Mouse (Mus musculus): ENCODE data around the gene Rasa4. TPM values are rescaled to one million over a fixed set of nuclear protein-coding genes. Genes with fewer than 3 reads are reported as not detected.

The Rasa4 gene
- total and polyA plus RNA-seq, 3 experiments: 3.8 to 8.1 (median 4.7) TPM

DNA sequence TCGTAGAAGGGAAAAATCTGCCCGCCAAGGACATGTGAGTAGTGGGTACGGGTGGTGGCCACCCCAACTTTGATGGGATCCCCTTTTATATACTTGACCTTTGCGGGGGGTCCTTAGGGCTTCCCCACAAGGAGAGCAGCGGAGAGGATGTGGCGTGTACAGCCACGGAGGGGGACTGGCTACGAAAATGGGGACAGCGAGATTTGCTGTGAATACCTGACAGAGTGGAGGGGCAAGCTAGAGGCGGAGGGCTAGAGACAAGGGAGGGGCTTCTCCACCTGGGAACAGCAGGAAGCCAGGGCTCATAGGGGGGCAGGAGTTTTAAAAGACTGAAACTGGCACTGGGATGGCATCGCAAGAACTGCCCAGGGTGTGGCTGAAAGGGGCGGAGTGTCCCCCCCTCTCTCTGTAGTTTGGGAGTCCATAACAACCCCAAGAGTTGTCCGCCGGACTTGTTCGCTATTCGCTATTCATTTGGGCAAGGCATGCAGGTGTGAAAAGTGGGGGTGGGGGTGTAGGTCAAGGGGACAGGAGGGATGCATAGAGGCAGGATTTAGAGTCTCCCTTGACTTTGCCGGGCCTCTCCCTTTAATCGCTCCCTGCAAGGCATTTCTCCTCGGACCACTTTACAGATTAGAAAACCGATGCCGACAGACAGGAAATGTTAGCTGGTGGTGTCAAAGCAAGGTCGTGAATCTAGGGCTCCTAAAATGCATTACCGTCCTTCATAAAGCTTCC is 597 bp downstream of the Rasa4 start:
- Histone ChIP-seq H3K79me2 (replicated peaks; ENCODE audit: control insufficient read depth, insufficient read depth, low read length) (no peaks in the 10 kb centered on the region), H3K36me3 (ENCODE audit: control insufficient read depth, insufficient read depth, low read length) (no peaks in the 10 kb centered on the region), H3K4me3 (peak overlapping the region; percentile 89), H3K27ac (peak overlapping the region; percentile 60), H3K4me1 (ENCODE audit: control insufficient read depth, insufficient read depth, low read length) (peaks cover 4% of the 10 kb centered on the region), H3K9ac (ENCODE audit: low read depth, low read length) (peak overlapping the region; percentile 81), H3K27me3 (ENCODE audit: control insufficient read depth, insufficient read depth, low read length) (no peaks in the 10 kb centered on the region)
- no peak for TF ChIP-seq POLR2A (IDR thresholded peaks at IDR 0.05; ENCODE audit: insufficient read depth, low read depth, low read length)
- no peak for TF ChIP-seq EP300 (IDR thresholded peaks at IDR 0.05; ENCODE audit: insufficient read depth, low read depth, low read length)
- TF ChIP-seq CTCF (IDR thresholded peaks at IDR 0.05): no peak
- intact Hi-C loops (cut with DNase I): loop anchor here (2.0 kb wide), 1 partner anchor 32 kb away; the partner anchor contains the start of gene Polr2j
- DNase-seq: peak; percentile 31 to 46
- 4% methylated on average over 23 of the region's 23 CpGs for WGBS

DNA sequence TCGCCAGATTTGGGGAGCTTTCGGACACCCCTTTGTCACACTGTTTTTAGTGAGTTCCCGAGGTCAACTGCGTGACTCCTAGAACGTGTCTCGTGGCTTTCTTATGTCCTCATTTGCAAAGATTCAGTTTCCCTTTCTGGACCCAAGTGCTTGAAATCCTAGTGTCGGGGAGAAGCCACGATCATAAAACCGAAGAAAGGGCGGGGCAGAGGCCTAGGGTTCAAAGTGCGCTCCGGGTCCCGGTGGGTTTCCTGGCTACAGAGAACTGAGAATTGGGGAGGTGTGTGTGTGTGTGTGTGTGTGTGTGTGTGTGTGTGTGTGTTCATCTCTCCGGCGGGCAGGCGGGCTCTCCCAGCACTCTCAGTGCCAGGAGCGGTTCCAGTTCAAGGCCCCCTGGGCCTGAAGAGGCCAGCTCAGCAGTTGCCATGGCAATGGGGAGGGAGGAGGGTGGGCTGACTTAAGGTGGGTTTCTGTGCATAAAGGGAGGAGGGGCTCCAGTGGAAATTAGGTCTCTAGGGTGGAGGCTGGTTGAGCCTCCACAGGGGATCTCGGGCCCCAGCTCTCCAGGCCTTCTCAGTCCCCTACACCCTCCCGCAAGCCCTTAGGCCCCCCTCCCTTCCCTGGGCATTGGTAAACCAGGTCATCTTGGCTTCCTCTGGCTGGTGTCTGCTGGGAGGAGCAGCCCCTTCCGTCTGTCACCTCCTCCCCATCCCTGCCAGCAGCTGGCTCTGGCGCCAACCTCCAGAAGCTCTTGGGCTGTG is 1.4 kb downstream of the Rasa4 start:
- WGBS: 35% methylated on average over 21 of the region's 21 CpGs
- Histone ChIP-seq H3K27me3 (ENCODE audit: control insufficient read depth, insufficient read depth, low read length) (no peaks in the 10 kb centered on the region), H3K4me1 (ENCODE audit: control insufficient read depth, insufficient read depth, low read length) (peaks cover 4% of the 10 kb centered on the region), H3K79me2 (replicated peaks; ENCODE audit: control insufficient read depth, insufficient read depth, low read length) (no peaks in the 10 kb centered on the region), H3K27ac (no peak overlapping the region; the same call in 1 of the 2 replicates), H3K36me3 (ENCODE audit: control insufficient read depth, insufficient read depth, low read length) (no peaks in the 10 kb centered on the region), H3K4me3 (peak overlapping the region; percentile 89), H3K9ac (ENCODE audit: low read depth, low read length) (peak overlapping the region; percentile 81)
- no peak for TF ChIP-seq POLR2A (IDR thresholded peaks at IDR 0.05; ENCODE audit: insufficient read depth, low read depth, low read length)
- TF ChIP-seq CTCF (IDR thresholded peaks at IDR 0.05): no peak
- no peak for TF ChIP-seq EP300 (IDR thresholded peaks at IDR 0.05; ENCODE audit: insufficient read depth, low read depth, low read length)
- intact Hi-C loops (cut with DNase I): loop anchor here (2.0 to 5.0 kb wide), 2 partner anchors 32 to 38 kb away; partner anchors contain the start of gene Polr2j
- peak in 1 of 2 experiments; percentile 20 for DNase-seq

DNA sequence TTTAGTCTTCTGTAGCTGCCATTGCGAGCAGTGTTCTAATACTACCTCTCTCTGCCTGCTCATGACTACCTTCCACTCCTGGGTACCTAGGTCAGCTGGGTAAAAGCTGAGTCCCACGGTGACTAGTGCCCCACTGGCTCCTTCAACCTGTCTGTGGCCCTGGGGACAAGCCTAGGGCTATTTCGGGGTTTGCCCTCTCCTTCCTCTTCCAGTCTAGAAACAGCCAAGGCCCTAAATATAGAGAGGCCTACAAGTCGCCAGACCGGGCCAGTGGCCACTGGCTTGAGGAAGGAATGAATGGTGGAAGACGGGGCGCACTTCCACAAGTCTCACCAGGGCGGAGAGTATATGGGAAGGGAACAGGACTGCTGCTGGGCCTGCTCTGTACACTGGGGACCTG is 2.6 kb downstream of the Rasa4 start:
- no peak overlapping the region for H3K9ac ChIP-seq (ENCODE audit: low read depth, low read length)
- H3K27me3 ChIP-seq (ENCODE audit: control insufficient read depth, insufficient read depth, low read length): no peaks in the 10 kb centered on the region
- 80% methylated on average over 8 of the region's 8 CpGs for WGBS
- H3K36me3 ChIP-seq (ENCODE audit: control insufficient read depth, insufficient read depth, low read length): no peaks in the 10 kb centered on the region
- H3K27ac ChIP-seq: no peak overlapping the region
- peaks cover 4% of the 10 kb centered on the region for H3K4me1 ChIP-seq (ENCODE audit: control insufficient read depth, insufficient read depth, low read length)
- intact Hi-C loops (cut with DNase I): loop anchor here (5.0 kb wide), 1 partner anchor 39 kb away; no protein-coding TSS in a partner anchor
- TF ChIP-seq POLR2A (IDR thresholded peaks at IDR 0.05; ENCODE audit: insufficient read depth, low read depth, low read length) (no peak), CTCF (IDR thresholded peaks at IDR 0.05) (no peak), EP300 (IDR thresholded peaks at IDR 0.05; ENCODE audit: insufficient read depth, low read depth, low read length) (no peak)
- H3K4me3 ChIP-seq: no peak overlapping the region
- DNase-seq: no peak
- H3K79me2 ChIP-seq (replicated peaks; ENCODE audit: control insufficient read depth, insufficient read depth, low read length): no peaks in the 10 kb centered on the region

DNA sequence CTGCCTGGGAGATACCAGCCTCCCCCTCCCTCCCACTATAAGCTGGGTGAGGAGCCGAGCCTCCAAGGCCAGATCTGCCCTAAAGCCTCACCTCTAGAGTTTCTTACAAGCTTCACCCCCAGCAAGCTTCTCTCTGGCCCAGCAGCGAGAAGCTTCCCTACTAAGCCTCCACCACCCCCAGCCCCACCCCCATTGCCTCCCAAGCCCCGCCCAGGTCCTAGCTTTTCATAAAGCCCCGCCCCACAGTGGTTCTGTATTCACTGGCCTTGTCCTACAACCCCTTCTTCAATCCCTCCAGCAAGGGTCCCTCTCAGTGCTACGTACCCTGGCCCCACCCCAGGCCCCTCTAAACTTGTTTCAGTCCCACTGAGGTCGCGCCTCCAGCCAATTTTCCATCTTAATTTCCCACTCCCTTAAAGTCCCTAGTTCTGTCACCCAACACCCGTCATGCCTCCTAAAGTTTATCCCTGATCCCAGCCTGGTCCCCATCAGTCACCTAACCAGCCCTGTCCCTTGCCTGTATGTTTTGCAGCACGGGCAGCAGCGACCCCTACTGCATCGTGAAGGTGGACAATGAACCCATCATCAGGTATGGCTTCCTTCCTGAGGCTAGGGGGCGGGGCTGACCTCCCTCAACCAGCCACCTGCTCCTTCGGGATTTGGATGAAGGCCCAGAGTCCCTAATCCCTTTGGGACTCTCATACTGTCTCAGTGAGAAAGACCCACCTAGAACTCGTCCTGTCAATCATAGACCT is 5.3 kb downstream of the Rasa4 start:
- H3K4me3 ChIP-seq: no peak overlapping the region
- DNase-seq: no peak
- no peak overlapping the region for H3K9ac ChIP-seq (ENCODE audit: low read depth, low read length)
- intact Hi-C loops (cut with DNase I): loop anchor here (5.0 kb wide), 1 partner anchor 42 kb away; no protein-coding TSS in a partner anchor
- TF ChIP-seq CTCF (IDR thresholded peaks at IDR 0.05) (peak; percentile 51), POLR2A (IDR thresholded peaks at IDR 0.05; ENCODE audit: insufficient read depth, low read depth, low read length) (no peak), EP300 (IDR thresholded peaks at IDR 0.05; ENCODE audit: insufficient read depth, low read depth, low read length) (no peak)
- 27% methylated on average over 14 of the region's 14 CpGs for WGBS
- H3K79me2 ChIP-seq (replicated peaks; ENCODE audit: control insufficient read depth, insufficient read depth, low read length): no peaks in the 10 kb centered on the region
- peaks cover 2% of the 10 kb centered on the region for H3K4me1 ChIP-seq (ENCODE audit: control insufficient read depth, insufficient read depth, low read length)
- H3K36me3 ChIP-seq (ENCODE audit: control insufficient read depth, insufficient read depth, low read length): no peaks in the 10 kb centered on the region
- no peak overlapping the region for H3K27ac ChIP-seq
- H3K27me3 ChIP-seq (ENCODE audit: control insufficient read depth, insufficient read depth, low read length): no peaks in the 10 kb centered on the region

DNA sequence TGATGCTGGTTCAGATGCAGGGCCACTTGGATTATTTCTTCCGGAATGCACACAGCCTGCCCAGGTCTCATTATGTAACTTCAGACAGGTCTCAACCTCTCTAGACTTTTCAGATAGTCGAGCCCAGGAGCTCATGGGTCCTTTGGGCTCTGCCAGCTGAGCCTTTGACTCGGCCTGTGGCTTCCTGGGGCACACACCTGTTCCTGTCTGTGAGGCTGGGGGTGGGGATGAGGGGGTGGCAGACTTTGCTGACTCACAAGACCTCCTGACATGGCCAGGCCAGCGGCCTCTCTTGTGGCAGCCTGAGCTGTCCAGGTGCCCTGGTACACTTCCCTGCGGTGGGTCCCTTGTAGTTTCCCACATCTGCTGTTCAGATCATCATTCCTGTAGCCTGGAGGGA is 8.2 kb downstream of the Rasa4 start:
- no peaks in the 10 kb centered on the region for H3K27me3 ChIP-seq (ENCODE audit: control insufficient read depth, insufficient read depth, low read length)
- H3K79me2 ChIP-seq (replicated peaks; ENCODE audit: control insufficient read depth, insufficient read depth, low read length): no peaks in the 10 kb centered on the region
- H3K36me3 ChIP-seq (ENCODE audit: control insufficient read depth, insufficient read depth, low read length): no peaks in the 10 kb centered on the region
- intact Hi-C loops (cut with DNase I): no loop called here
- 71% methylated on average over 5 of the region's 5 CpGs for WGBS
- no peak overlapping the region for H3K4me3 ChIP-seq
- no peak for DNase-seq
- no peaks in the 10 kb centered on the region; the same call in 1 of the 2 replicates for H3K4me1 ChIP-seq (ENCODE audit: control insufficient read depth, insufficient read depth, low read length)
- TF ChIP-seq EP300 (IDR thresholded peaks at IDR 0.05; ENCODE audit: insufficient read depth, low read depth, low read length): no peak
- TF ChIP-seq CTCF (IDR thresholded peaks at IDR 0.05): no peak
- no peak for TF ChIP-seq POLR2A (IDR thresholded peaks at IDR 0.05; ENCODE audit: insufficient read depth, low read depth, low read length)
- no peak overlapping the region for H3K27ac ChIP-seq
- no peak overlapping the region for H3K9ac ChIP-seq (ENCODE audit: low read depth, low read length)

All from heart, adult 2 months (tissue).